Mouse (Mus musculus) cerebellum, adult 8-10 months (tissue): ENCODE results near the gene Itgb1bp1.

Experiments
- DNase-seq: peaks from one replicate; pipeline ENCODE4 v3.0.0; 2022

The Itgb1bp1 gene

GRCm38 (mm10) chr12:21191546-21191945 lies 94.5 kb downstream of the Itgb1bp1 start:
- no peak for DNase-seq
